Mouse (Mus musculus): ENCODE data around the gene Pdhx. TPM values are rescaled to one million over a fixed set of nuclear protein-coding genes. Genes with fewer than 3 reads are reported as not detected.

Gene Pdhx
- polyA plus RNA-seq, 1 experiment = not detected

DNA sequence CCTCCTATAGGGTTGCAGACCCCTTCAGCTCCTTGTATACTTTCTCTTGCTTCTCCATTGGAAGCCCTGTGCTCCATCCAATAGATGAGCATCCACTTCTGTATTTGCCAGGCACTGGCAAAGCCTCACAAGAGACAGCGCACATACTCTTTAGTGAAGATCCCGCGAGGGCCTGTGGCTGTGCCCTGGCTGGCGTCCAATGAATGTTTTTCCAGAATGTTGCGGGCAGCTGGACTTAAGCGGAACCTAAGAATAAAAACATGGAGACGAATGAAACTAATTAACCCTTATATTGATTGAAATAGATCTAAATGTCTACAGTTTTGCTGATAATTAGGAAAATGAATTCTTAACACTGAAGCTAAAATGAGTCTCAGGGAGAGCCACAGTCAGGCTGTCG lies 32.4 kb downstream of the Pdhx start:
- Histone ChIP-seq H3K4me3 (ENCODE audit: insufficient read depth, low read depth, low read length) (no peak overlapping the region), H3K4me1 (ENCODE audit: control insufficient read depth, insufficient read depth, low read length) (no peaks in the 10 kb centered on the region), H3K27ac (ENCODE audit: insufficient read depth, low read depth, low read length) (no peak overlapping the region)
- 56% methylated on average over 8 of the region's 8 CpGs for WGBS
- TF ChIP-seq CTCF (IDR thresholded peaks at IDR 0.05; ENCODE audit: insufficient read depth, low read depth, low read length) = no peak
- TF ChIP-seq POLR2A (IDR thresholded peaks at IDR 0.05; ENCODE audit: insufficient read depth, low read depth, low read length) = no peak

DNA sequence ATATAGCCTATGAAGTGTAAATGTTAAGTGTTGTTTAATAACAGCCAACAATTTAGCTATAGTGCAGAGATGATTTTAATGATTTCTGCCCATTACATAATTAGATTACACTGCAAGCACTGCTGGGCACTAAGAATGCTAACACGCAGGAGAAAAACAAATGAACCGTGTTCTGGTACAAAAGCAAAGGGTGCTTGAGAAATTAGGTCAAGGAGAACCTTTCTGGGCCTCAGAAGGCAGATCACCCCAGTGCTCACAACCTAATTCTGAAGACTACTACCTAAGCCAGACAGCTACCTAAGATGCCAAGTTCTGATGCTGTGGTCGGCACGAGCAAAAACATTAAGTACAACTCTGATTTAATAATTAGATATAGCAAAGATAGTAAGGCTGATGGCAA lies 35.5 kb downstream of the Pdhx start:
- no peak for TF ChIP-seq POLR2A (IDR thresholded peaks at IDR 0.05; ENCODE audit: insufficient read depth, low read depth, low read length)
- no peak for TF ChIP-seq CTCF (IDR thresholded peaks at IDR 0.05; ENCODE audit: insufficient read depth, low read depth, low read length)
- 44% methylated on average over 4 of the region's 4 CpGs for WGBS
- Histone ChIP-seq H3K4me3 (ENCODE audit: insufficient read depth, low read depth, low read length) (no peak overlapping the region), H3K27ac (ENCODE audit: insufficient read depth, low read depth, low read length) (no peak overlapping the region), H3K4me1 (ENCODE audit: control insufficient read depth, insufficient read depth, low read length) (no peaks in the 10 kb centered on the region)

DNA sequence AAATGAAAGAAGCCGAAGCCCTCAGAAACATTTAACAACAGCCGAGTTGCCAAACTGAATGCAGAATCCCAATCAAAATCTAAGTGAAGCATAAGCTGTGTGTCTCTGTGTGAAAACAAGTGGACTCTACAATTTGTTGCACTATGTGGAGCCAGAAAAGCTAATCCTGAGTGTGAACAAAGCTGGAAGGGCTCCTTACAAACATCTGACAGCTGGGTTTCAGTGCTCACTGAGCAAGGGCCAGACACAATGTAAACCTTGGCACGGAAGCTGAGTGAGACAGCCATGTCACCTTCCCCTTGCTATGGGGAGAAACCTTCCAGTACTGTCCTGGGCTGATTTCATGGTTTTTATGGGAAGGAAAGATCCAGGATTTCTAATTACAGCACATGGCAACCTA lies 50.6 kb downstream of the Pdhx start:
- no peak overlapping the region for H3K27ac ChIP-seq (ENCODE audit: insufficient read depth, low read depth, low read length)
- no peaks in the 10 kb centered on the region for H3K4me1 ChIP-seq (ENCODE audit: control insufficient read depth, insufficient read depth, low read length)
- no peak for TF ChIP-seq CTCF (IDR thresholded peaks at IDR 0.05; ENCODE audit: insufficient read depth, low read depth, low read length)
- TF ChIP-seq POLR2A (IDR thresholded peaks at IDR 0.05; ENCODE audit: insufficient read depth, low read depth, low read length) = no peak
- no peak overlapping the region for H3K4me3 ChIP-seq (ENCODE audit: insufficient read depth, low read depth, low read length)
- 73% methylated on average over 3 of the region's 3 CpGs for WGBS

DNA sequence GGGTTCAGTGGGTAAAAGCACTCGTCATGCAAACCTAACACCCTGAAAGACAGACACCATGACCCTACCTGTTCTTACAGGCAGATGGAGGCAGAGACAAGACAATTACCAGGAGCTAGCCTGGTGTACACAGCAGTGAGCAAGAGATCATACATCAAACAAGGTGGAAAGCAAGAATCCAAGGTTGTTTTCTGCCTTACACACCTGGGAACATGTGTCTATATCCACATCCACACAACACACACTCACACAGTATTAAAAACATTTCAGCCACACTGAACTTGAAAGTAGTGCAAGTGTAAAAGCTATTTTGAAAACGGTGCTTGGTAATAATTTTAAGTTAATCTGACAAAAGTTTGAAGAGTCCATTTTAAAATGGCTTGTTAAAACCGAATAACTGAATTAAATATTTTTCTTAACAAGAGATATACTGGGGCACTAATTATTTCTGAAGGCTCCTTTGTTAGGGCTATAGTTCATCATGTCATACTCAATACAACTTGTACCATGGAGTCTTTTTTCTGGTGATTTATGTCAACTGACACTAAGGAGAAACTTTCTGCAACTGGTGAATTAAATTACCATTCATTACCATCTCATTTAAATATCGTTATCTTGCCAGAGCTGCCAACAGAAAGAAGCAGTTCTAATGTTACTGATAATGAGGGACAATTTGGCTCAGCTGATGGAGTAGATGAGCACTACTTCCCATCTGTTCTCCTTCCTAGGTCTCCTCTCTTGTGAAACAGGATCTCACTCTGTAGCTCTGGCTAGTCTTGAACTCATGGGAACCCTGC lies 52.9 kb downstream of the Pdhx start:
- no peaks in the 10 kb centered on the region for H3K4me1 ChIP-seq (ENCODE audit: control insufficient read depth, insufficient read depth, low read length)
- WGBS = 36% methylated on average over 4 of the region's 4 CpGs
- TF ChIP-seq CTCF (IDR thresholded peaks at IDR 0.05; ENCODE audit: insufficient read depth, low read depth, low read length) (no peak), POLR2A (IDR thresholded peaks at IDR 0.05; ENCODE audit: insufficient read depth, low read depth, low read length) (no peak)
- H3K27ac ChIP-seq (ENCODE audit: insufficient read depth, low read depth, low read length) = no peak overlapping the region
- no peak overlapping the region for H3K4me3 ChIP-seq (ENCODE audit: insufficient read depth, low read depth, low read length)

DNA sequence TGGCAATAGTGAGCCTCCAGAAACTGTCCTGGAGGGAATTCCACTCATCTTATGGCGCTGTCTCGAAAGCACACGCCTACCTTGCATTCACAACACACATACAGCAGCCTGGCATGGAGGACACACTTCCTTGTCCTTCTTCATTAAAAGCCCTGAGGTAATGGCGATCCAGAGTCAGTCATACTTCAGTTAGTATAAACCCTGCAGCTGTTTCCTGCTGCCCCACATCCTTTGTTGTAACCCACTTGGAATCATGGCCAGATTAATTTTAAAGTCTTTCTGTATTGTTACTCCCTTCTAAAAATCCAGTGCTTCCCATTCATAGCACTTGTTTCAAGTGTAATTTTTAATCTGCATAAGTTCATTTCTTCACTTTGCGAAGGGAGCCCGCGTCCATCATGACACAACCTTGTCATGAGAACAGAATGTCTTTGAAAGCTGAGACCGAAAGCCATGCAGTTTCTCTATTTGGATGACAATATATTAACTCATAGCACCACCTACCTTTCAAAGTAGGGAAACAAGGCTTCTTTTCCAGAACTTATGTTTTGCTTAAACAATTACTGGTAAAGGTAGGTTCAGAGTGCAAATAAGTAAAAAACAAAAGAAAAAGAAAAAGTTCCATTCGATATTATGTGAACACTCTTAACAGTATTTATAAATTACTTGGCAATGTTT lies 54.4 kb downstream of the Pdhx start:
- WGBS = 66% methylated on average over 9 of the region's 9 CpGs
- TF ChIP-seq POLR2A (IDR thresholded peaks at IDR 0.05; ENCODE audit: insufficient read depth, low read depth, low read length) (no peak), CTCF (IDR thresholded peaks at IDR 0.05; ENCODE audit: insufficient read depth, low read depth, low read length) (no peak)
- no peak overlapping the region for H3K27ac ChIP-seq (ENCODE audit: insufficient read depth, low read depth, low read length)
- H3K4me3 ChIP-seq (ENCODE audit: insufficient read depth, low read depth, low read length) = no peak overlapping the region
- H3K4me1 ChIP-seq (ENCODE audit: control insufficient read depth, insufficient read depth, low read length) = no peaks in the 10 kb centered on the region

DNA sequence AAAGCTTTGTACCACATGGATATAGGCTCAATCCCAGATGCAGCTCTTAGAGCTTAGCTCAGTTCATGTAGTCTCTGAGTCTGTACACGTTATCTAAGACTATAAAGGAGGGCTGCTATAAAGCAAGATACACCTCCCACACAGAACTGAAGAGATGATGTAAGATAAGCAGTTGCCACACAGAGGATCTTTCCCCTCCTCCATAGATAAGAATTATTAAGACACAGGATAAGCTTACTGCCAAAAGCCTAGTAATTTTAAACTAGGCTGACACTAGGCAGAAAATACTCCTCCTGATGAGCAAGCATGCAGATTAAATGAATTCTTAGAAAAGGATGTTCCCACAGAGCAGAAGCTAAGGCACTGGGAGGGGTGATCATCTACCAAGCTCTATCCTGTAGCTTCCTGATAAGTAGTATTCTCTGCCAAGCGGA lies 55.9 kb downstream of the Pdhx start:
- Histone ChIP-seq H3K27ac (ENCODE audit: insufficient read depth, low read depth, low read length) (no peak overlapping the region), H3K4me1 (ENCODE audit: control insufficient read depth, insufficient read depth, low read length) (no peaks in the 10 kb centered on the region), H3K4me3 (ENCODE audit: insufficient read depth, low read depth, low read length) (no peak overlapping the region)
- WGBS = 61% methylated on average over 2 of the region's 2 CpGs
- no peak for TF ChIP-seq POLR2A (IDR thresholded peaks at IDR 0.05; ENCODE audit: insufficient read depth, low read depth, low read length)
- TF ChIP-seq CTCF (IDR thresholded peaks at IDR 0.05; ENCODE audit: insufficient read depth, low read depth, low read length) = no peak

DNA sequence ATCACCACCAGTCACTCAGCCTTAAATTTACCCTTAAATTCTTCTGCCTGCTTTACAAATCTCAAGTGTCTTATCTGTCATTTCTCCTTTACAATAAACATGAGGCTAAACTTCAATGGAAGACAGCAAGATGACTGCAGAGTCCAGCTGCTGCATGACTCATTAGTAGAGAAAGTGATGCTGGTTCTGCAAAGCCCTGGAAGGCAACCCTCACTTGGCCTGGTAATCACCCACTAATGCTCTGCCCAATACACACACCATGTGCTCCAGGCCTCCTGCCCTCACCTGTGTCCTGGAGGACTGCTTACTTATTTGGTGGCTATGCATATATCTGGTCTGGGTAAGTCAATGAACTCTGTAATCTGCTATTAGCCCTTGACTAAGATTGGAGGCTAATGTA lies 57.2 kb downstream of the Pdhx start:
- no peak for TF ChIP-seq CTCF (IDR thresholded peaks at IDR 0.05; ENCODE audit: insufficient read depth, low read depth, low read length)
- no peak for TF ChIP-seq POLR2A (IDR thresholded peaks at IDR 0.05; ENCODE audit: insufficient read depth, low read depth, low read length)
- Histone ChIP-seq H3K4me3 (ENCODE audit: insufficient read depth, low read depth, low read length) (no peak overlapping the region), H3K4me1 (ENCODE audit: control insufficient read depth, insufficient read depth, low read length) (peaks cover under 1% of the 10 kb centered on the region; the same call in 1 of the 2 replicates), H3K27ac (ENCODE audit: insufficient read depth, low read depth, low read length) (no peak overlapping the region)

DNA sequence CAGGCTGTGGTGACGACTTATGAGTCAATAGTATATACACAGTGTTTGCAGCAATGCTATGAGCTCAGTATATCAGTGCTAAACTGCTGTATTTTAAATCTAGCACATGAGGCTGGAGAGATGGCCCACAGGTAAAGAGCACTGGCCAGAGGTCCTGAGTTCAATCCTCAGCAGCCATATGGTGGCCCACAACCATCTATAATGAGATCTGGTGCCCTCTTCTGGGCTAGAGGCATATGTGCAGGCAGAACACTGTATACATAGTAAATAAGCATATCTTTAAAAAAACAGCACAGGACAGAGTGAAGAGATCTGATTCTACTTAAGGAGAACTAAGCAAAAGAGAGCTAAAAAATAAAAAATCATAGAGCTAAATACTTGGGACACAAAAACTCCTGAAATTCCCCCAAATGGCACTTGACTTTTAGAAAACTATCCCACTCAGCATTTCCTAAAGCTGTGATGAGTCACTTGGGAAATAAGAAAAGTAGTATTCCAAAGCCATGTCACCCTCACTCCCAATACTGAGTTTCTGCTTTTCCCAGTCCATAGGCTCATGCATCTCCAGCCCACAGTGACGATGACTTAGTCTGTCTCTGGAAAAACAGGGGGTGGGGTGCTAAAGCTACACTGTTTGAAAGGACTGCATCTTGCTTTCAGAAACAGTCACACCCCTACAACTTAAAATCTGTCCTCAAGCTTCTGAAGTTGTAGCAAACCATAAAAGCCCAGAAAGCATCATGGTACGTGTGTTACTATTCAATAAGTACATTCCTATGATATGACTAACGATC lies 60.3 kb downstream of the Pdhx start:
- TF ChIP-seq POLR2A (IDR thresholded peaks at IDR 0.05; ENCODE audit: insufficient read depth, low read depth, low read length) (no peak), CTCF (IDR thresholded peaks at IDR 0.05; ENCODE audit: insufficient read depth, low read depth, low read length) (no peak)
- H3K27ac ChIP-seq (ENCODE audit: insufficient read depth, low read depth, low read length) = no peak overlapping the region
- H3K4me1 ChIP-seq (ENCODE audit: control insufficient read depth, insufficient read depth, low read length) = peaks cover 3% of the 10 kb centered on the region; the same call in 1 of the 2 replicates
- WGBS = 88% methylated on average over 4 of the region's 4 CpGs
- no peak overlapping the region for H3K4me3 ChIP-seq (ENCODE audit: insufficient read depth, low read depth, low read length)

DNA sequence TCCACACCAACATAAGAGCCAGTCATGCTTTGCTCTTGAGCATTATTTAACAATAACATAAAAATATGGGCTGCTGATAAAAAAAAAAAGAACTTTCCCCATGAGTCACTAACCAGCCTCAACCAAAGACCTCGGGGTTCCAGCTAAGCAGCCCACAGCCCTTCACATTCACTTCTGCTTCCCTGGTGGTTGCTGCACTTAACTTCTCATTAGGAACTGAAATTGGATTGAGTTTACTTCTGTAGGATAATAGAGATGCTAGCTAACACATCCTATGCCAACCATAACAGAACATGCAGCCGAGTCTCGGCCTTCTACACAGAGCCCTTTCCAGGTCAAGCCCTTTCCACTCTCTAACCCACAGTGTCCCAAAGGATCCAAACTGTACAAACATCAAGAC lies 65.1 kb downstream of the Pdhx start:
- no peak overlapping the region for H3K4me3 ChIP-seq (ENCODE audit: insufficient read depth, low read depth, low read length)
- TF ChIP-seq CTCF (IDR thresholded peaks at IDR 0.05; ENCODE audit: insufficient read depth, low read depth, low read length) = no peak
- no peak for TF ChIP-seq POLR2A (IDR thresholded peaks at IDR 0.05; ENCODE audit: insufficient read depth, low read depth, low read length)
- WGBS = 83% methylated on average over 3 of the region's 3 CpGs
- H3K27ac ChIP-seq (ENCODE audit: insufficient read depth, low read depth, low read length) = no peak overlapping the region
- peaks cover 3% of the 10 kb centered on the region; the same call in 1 of the 2 replicates for H3K4me1 ChIP-seq (ENCODE audit: control insufficient read depth, insufficient read depth, low read length)
